Comparison of ENCODE assay signal across 9 mouse cellular contexts in genomic region chr1:167466765-167467426, GRCm38 (mm10). TPM values are rescaled to one million over a fixed set of nuclear protein-coding genes. Genes with fewer than 3 reads are reported as not detected.
A peak's percentile ranks its signal among the peaks of the same experiment; 100 is the strongest.
DNase-seq lines count a peak whose midpoint lies in the region; ATAC-seq and TF ChIP-seq lines count a peak whose summit lies in the region.
"Had no signal": no experiment of that assay in that cellular context is flagged by ENCODE, and none has a peak within 500 bp of the region (broad histone marks: within the 10 kb centered on the region; RNA-seq: fewer than 3 reads in every experiment).

Gene Lrrc52, minus strand, starts transcription at chr1:167466780.

- DNase-seq in left cerebral cortex, adult 18-20 months (ENCODE audit: low spot score in 2 of 2): peak; percentile 12 to 17
- DNase-seq in left cerebral cortex, postnatal 25 days (ENCODE audit: low spot score in 2 of 2): no peak
- peak; percentile 80 for DNase-seq in adrenal gland, postnatal 25 days
- peak; percentile 88 for DNase-seq in hindbrain, postnatal 0 days (ENCODE audit: low spot score)
- DNase-seq in lung, postnatal 25 days (ENCODE audit: low spot score): peak; percentile 37
- no peak for DNase-seq in thymus, postnatal 0 days (ENCODE audit: low spot score)

- H3K27ac ChIP-seq in forebrain, embryonic 16.5 days (ENCODE audit: low read length): no peak within 1 kb of the TSS
- H3K27ac ChIP-seq in hindbrain, postnatal 0 days: no peak within 1 kb of the TSS

- no peaks in the 10 kb centered on the region for H3K36me3 ChIP-seq in forebrain, embryonic 16.5 days (ENCODE audit: control insufficient read depth, insufficient read depth)
- no peaks in the 10 kb centered on the region for H3K36me3 ChIP-seq in hindbrain, postnatal 0 days (ENCODE audit: insufficient read depth, low read length)

- H3K4me2 ChIP-seq in forebrain, embryonic 16.5 days (ENCODE audit: low read length): no peak within 1 kb of the TSS
- no peak within 1 kb of the TSS for H3K4me2 ChIP-seq in hindbrain, postnatal 0 days (ENCODE audit: low read depth, low read length)

- intact Hi-C loops in left cerebral cortex, postnatal 25 days (cut with DNase I): no loop called here

- TF ChIP-seq CTCF in hindbrain, postnatal 0 days (IDR thresholded peaks at IDR 0.05; ENCODE audit: low read depth): no peak

- no peak within 1 kb of the TSS for H3K9ac ChIP-seq in forebrain, embryonic 16.5 days (replicated peaks; ENCODE audit: low read depth, low read length)
- H3K9ac ChIP-seq in hindbrain, postnatal 0 days (replicated peaks; ENCODE audit: low read length): no peak within 1 kb of the TSS

- peak; percentile 92 for ATAC-seq in forebrain, embryonic 16.5 days
- peak; percentile 79 for ATAC-seq in hindbrain, postnatal 0 days
- ATAC-seq in CD4-positive, CD25-positive, alpha-beta regulatory T cell, adult 4 months: no peak

- peaks cover 8% of the 10 kb centered on the region for H3K4me1 ChIP-seq in forebrain, embryonic 16.5 days (replicated peaks; ENCODE audit: control insufficient read depth, insufficient read depth, low read length)
- 0 out of 2 replicates have a peak, but pooled peaks cover 4% of the 10 kb centered on the region for H3K4me1 ChIP-seq in hindbrain, postnatal 0 days (ENCODE audit: insufficient read depth, low read length)

- H3K9me3 ChIP-seq in forebrain, embryonic 16.5 days (ENCODE audit: control insufficient read depth, low read length): no peaks in the 10 kb centered on the region
- H3K9me3 ChIP-seq in hindbrain, postnatal 0 days (ENCODE audit: low read length): no peaks in the 10 kb centered on the region

- WGBS in forebrain, embryonic 16.5 days: 21% methylated on average over 9 of the region's 9 CpGs
- WGBS in hindbrain, postnatal 0 days: 29% methylated on average over 9 of the region's 9 CpGs

- no peak within 1 kb of the TSS for H3K4me3 ChIP-seq in forebrain, embryonic 16.5 days (replicated peaks; ENCODE audit: low read length)
- H3K4me3 ChIP-seq in hindbrain, postnatal 0 days (ENCODE audit: low read length): no peak within 1 kb of the TSS

- H3K27me3 ChIP-seq in forebrain, embryonic 16.5 days (replicated peaks; ENCODE audit: control insufficient read depth, insufficient read depth, low read length): no peaks in the 10 kb centered on the region
- no peaks in the 10 kb centered on the region for H3K27me3 ChIP-seq in hindbrain, postnatal 0 days (ENCODE audit: insufficient read depth, low read length)

RNA-seq across cellular contexts. Expression of gene Lrrc52, which starts in this region (rescaled TPM):
- not detected for total RNA-seq in left cerebral cortex, adult 18-20 months (2021)
- not detected for total RNA-seq in left cerebral cortex, postnatal 25 days (2021)
- total RNA-seq in adrenal gland, postnatal 25 days (2021): 0.86 TPM in 1 of 2 replicates, not detected in the other
- polyA plus RNA-seq in forebrain, embryonic 16.5 days (2015; fragmentation: Nextera tagmentation; extraction: Ambion mirVana): not detected in 2 replicates
- total RNA-seq in hindbrain, postnatal 0 days (2014; rRNA removed): 0.37 TPM in 1 of 2 replicates, not detected in the other
- not detected in 2 replicates for polyA plus RNA-seq in hindbrain, postnatal 0 days (2015; fragmentation: Nextera tagmentation; extraction: Ambion mirVana)
- polyA plus RNA-seq in thymus, postnatal 0 days (2015; fragmentation: Nextera tagmentation; extraction: Ambion mirVana): 0.12 TPM in 1 of 2 replicates, not detected in the other
- polyA plus RNA-seq in CD4-positive, CD25-positive, alpha-beta regulatory T cell, adult 4 months (2017; shearing (Covaris generic)): not detected
- total RNA-seq: MEL had no signal

Comparison
In these comparisons a context has a peak if more than half of its experiments do, and no peak if none do; other contexts are left out.
1. Peak in DNase-seq in left cerebral cortex, adult 18-20 months; RNA of the gene not detected or under 1 TPM.
2. Peak in DNase-seq in adrenal gland, postnatal 25 days; RNA of the gene not detected or under 1 TPM.
3. Peak in ATAC-seq in forebrain, embryonic 16.5 days; RNA of the gene not detected or under 1 TPM.
4. Peak in DNase-seq and ATAC-seq in hindbrain, postnatal 0 days; RNA of the gene not detected or under 1 TPM.